Mouse (Mus musculus) embryo, embryonic 10 days (tissue): ENCODE data around the gene Grtp1.
A peak's percentile ranks its signal among the peaks of the same experiment; 100 is the strongest.

Experiments used
- DNase-seq: peaks from one replicate; pipeline ENCODE4 v3.0.0-alpha.2; 2015; ENCODE audit warnings: low spot score

The Grtp1 gene

DNA sequence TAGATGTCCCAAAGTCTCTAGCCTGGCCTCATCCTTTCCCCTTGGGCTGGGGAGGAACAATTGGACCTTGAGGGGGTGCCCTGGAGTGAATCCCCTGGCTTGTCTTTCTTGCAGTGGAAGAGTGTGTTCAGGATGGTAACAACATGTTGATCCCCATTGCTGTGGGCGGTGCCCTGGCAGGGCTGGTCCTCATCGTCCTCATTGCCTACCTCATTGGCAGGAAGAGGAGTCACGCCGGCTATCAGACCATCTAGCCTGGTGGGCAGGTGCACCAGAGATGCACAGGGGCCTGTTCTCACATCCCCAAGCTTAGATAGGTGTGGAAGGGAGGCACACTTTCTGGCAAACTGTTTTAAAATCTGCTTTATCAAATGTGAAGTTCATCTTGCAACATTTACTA lies 26.1 kb downstream of the Grtp1 start:
- no peak for DNase-seq

DNA sequence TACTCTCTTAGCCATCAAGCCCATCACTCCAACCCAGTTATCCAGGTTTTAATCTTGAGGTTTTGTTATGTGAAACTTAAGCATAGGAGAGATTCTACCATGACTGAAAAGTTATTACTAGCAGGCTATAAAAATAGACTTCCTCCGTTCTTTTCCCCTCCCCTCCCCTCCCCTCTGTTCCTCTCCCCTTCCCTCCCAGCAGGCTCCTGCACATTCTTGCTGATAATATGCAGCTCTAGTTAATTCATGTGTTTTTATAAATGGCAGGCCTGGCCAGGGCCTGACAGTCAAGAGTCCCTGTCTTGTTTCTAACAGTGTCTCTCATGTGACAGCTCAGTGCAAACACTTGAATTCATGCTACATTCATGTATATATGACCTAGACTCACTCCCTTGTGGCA lies 29.9 kb downstream of the Grtp1 start:
- DNase-seq: no peak

DNA sequence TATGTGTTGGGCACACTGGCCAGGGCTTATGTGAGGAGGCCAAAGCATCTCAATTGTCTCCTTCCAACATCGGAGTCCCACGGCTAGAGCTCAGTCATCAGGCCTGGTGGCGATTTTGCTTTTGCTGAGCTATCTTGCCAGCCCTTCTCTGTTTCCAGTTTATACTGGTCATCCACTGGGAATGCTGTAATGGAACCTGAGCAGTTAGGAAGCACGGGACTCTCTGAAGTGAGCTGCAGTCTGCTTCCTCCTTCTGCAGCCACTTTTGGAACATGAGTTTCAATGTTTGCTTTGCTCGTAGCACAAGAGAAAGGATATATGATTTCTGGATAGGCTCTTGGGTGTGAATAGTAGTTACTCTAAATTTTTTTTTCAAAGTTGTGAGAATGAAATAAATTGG lies 36.1 kb downstream of the Grtp1 start:
- DNase-seq: no peak

DNA sequence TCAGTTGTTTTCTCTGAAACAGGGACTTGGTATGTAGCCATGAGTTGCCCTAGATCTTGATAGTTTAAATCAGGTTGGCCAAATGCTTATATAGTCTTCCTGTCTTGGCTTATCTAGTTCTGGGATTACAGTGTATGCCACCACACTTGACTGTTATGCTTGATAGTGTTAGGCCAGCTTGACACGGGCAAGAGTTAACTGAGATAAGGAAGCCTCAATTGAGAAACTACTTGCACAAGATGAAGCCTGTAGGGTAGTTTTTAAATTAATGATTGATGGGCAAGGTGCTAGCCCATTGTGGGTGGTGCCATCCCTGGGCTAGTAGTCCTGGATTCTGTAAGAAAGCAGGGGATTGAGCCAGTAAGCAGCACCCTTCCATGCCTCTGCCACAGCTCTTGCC lies 36.9 kb downstream of the Grtp1 start:
- DNase-seq: no peak

DNA sequence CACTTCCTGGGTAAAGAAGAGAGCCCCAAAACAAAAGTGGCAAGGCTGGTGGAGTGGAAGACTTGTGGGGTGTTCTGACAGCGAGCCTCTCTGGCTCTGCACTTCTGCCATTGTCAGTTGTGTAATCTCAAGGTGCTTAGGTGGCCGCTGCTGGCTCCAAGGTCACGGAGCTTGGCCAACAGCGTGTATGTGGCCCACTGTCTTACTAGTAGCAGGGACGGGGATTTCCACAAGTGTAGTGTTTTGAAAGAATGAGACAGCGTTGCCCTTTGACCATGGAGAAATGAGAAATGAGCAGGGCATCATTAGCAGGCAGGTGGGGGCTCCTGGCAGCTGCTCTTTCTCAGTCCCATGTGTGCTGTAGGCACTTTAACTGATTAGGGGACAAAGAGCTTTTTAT lies 38.3 kb downstream of the Grtp1 start:
- no peak for DNase-seq

DNA sequence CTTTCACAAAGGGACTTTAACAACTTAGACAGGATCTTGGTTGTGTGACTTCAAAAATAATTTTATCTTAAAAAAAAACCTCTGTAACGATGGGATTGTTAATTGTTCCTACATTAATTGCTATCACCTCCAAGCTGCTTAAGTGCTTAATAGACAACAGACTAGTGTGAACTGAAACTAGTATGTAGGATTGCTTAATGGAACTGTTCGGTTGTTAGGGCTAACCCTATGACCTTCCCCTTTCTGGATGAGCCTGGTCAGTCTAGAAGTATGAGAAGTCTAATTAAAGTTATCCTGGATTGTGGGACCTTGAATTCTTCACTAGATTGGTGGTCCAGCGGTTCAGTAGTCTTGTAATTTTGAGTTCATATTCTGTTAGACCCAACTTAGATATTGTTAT lies 39.7 kb downstream of the Grtp1 start:
- no peak for DNase-seq

DNA sequence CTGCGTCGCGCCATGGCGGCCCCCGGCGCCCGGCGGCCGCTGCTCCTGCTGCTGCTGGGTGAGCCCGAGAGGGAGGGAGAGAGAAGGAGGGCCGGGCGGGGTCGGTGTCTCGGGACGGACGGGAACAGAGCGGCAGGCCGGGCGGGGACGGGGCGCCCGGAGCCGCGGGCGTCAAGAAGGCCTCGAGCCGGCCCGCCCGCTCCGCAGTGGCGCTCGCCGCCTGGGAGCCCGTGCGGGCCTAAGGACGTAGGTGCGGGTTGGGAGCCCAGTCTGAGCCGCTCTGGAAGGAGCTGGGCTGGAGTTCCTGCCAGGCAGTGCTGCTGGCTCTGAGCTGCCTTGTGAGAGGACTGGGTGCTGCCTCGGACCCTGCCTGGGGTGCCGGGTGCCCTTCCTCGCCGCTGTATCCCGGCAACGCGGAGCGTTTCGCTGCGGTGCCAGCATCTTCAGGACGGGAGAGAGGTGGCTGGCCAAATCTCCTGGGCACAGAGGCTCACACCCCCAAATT lies 41.0 kb downstream of the Grtp1 start:
- DNase-seq: no peak

DNA sequence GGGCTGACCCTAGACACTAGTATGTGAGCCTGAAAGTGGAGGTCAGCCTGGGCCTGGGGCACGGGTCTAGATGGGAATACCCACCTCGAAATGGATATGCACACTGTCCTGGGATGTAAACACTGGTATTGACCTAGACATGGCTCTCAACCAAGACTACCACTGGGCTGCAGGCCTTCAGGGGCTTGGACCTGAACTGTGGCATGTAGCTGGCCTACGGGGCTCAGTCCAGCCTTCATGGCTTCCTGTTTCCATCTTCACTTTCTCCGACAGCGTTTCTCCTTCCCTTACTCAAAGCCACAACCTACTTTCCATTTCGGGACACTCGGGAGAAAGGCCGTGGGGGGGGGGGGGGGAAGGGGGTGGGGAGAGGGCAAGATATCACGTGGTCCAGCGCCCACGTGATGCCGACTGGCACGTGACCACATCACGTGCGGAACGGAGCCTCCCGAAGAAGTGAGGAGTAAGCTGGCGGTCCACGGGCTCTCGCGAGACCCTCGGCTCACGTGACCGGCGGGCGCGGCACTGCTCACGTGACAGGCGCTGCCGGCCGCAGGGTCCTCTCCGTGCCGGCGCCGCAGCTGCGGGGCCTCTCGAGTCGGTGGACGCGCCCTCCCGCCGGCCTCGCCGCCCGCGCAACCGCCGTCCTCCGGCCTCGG lies 41.6 kb downstream of the Grtp1 start, which contains the start of gene Lamp1:
Gene Lamp1, plus strand, starts transcription at position 444 of the 659 bp plus-strand sequence.
- peak; percentile 100 for DNase-seq

DNA sequence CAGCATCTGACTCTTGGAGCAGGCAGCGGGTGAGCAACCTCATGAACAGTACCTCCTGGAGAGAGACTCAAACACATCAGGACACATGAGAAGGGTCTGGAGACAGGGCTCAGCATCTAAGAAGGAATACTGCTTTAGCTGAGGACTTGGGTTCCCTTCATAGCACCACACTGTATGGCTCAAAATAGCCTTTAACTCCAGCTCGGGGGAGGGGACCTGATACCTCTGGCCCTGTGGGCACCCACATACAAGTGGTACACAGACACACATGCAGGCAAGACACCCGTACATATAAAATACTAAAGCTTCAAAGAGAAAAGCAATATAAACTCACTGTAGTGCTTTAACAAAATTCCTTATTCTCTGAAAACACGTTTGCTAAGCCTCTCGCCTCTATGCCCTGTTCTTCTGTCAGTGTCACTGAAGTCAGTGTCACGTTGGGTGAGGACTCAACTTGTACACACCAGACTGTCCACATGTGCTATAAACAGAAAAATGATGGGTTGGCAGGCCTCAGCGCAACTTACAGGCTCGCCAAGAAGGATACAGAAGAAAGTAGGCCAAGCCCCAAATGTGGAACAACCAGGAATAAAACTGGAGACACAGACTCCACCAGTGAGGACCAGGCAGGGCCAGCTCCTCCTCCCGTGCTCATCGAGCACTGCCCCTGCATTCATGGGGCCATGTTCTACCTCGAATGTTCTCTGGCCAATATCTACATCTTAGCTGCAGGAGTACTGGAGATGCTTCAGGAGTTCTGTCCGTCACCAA lies 43.9 kb downstream of the Grtp1 start:
- DNase-seq: no peak

DNA sequence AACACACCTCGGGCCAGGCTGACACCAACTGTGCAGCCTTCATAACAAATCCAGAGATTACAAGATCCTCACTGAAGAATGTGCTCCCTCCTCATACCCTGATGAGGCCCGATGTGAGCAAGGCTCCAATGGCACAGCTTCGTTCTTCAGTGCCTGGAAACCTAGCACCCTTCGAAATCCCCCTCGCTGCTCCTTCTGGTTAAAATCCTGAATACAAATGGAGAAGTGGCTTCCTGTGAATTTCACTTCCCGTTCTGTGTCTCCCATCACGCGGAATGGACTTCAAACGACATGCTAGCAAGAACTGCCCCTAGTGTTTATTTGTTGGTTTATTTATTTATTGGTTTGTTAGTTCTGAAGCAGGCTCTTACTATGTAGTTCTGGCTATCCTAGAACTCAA lies 45.1 kb downstream of the Grtp1 start:
- no peak for DNase-seq

DNA sequence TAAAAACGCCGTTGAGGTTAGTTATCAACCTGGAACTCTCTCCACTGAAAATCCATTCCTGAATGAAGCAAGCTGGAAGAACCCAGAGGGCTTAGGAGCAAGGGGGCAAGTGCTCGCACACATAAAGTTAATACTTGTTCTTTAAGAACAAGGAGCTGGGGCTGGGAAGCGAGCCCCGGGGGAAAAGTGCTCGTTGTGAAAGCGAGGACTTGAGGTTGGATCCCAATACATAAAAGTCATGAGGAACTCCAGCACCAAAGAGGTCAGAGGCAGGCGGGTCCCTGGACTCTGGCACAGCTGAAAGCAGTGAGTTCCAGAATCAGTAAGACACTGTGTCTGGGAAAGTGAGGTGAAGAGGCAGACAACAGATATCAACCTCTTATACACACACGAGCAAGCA lies 46.3 kb downstream of the Grtp1 start:
- no peak for DNase-seq

DNA sequence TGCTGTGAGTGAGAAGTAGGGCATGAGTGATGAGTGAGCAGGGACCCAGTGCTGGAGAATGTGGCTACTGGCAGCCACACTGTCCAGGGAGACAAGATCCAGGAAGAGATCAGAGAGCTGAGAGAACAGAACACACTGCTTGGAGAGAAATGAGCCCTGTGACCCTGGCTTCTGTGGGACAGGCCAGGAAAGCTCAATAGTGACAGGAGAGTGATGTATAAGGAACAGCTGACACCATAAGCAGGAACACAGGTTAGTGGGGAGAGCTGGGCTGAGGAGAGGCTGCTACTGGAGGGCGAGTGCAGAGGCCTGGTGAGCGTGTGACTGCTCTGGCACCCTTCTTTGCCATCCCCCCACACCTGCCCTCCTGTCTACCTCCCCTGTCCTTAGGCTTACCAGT lies 49.5 kb downstream of the Grtp1 start:
- no peak for DNase-seq

DNA sequence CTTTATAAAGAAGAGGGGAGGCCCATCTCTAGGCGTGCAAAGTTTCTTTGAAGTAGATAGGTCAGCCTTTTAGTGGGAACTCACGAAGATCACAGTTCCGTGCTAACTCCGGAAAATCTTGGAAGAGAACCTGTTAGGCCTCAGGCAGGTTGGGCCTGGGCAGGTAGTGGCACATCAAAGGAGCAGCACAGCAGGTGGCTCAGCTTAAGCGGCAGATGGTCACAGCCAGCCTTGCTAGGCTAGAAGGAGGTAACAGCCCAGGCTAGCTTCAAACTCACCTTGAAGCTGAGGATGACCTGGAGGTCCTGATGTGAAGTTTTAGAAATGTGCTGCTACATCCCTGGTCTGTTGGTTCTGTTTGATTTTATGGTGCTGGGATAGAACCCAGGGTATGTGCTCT lies 50.6 kb downstream of the Grtp1 start:
- DNase-seq: no peak

DNA sequence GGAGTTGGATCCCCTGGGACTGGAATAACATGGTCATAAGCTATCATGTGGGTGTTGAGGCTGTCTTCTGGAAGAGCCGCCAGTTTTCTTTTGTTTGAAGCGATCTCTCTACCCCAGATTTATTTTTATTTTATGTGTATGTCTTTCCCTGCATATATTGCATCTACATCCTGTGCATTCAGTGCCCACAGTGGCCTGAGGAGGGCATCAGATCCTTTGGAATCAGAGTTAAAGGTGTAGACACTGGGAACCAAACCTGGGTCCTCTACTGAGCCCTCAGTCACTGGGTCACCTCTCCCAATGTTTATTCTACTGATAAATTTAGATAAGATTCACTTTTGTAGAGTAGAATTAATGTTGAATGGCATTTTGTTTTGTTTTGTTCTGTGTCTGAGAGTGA lies 51.1 kb downstream of the Grtp1 start:
- DNase-seq: no peak

DNA sequence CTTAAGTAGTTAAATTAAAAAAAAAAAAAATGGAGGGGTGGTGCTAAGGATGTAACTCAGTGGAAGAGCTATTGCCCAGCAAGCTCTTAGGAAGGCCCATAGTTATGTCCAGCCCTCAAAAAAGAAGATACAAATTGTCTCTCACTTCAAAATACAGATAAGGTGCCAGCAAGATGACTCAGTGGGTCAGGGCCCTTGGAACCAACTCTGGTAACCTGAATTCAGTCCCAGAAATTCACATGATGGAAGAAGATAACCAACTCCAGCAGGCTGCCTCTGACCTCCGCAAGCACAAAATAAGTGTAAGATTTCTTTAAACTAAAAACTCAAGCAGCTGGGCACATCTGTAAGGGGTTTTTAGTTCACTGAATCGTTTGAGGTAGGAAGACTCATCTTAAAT lies 51.9 kb downstream of the Grtp1 start:
- DNase-seq: no peak

DNA sequence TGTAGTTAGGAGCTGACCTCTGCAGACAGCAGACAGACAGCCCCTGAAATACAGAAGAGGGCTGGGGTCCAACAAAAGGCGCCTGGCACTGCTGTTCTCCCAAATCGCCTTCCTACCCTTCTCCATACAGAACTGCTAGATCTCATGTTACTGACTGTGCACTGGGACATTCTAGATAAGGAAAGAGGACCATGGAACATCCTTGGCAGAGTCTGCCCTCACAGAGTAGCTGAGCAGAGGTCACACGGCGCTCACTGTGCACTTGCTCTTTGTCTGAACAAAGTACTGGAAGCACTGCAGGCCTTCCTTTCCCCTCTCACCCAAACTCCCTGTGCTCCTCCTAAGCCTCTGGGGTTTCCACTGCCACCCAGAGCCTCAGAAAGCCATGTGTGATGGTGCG lies 58.7 kb downstream of the Grtp1 start:
- no peak for DNase-seq

DNA sequence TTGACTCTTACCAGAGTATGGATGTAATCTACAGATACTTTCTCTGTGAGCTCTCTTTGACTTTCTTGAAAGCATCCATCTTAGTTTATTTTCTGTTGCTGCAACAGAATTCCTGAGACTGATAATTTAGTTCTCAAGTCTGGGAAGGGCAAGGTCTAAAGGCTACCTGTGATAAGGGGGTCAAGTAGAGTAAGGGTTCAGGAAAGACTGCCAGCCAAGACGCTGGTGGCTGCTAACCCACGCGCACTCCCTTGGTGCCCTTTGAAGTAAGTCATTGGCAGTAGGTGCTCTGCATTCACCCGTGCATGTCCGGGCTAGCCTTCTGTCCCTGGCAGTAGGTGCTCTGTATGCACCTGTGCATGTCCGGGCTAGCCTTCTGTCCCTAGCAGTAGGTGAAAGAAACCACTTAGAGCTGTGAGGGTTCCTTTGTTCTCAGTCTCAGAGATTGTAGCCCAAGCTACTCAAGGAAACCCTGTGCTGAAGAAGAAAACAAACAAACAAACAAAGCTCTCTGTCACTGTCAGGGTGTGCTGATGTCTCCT lies 60.7 kb downstream of the Grtp1 start:
- no peak for DNase-seq

DNA sequence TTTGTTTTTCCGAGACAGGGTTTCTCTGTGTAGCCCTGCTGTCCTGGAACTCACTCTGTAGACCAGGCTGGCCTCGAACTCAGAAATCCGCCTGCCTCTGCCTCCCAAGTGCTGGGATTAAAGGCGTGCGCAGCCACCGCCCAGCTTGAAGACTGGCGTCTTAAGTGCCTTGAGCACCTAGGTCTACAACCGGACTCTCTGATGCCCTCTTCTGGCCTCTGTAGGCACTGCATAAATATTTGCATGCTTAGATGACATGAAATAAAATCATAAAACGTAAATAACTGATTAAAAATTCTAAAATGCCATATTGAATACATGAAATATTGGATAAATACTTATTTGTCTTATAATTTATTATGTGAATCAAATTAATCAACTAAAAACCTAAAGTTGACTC lies 68.2 kb downstream of the Grtp1 start:
- DNase-seq: peak; percentile 48

DNA sequence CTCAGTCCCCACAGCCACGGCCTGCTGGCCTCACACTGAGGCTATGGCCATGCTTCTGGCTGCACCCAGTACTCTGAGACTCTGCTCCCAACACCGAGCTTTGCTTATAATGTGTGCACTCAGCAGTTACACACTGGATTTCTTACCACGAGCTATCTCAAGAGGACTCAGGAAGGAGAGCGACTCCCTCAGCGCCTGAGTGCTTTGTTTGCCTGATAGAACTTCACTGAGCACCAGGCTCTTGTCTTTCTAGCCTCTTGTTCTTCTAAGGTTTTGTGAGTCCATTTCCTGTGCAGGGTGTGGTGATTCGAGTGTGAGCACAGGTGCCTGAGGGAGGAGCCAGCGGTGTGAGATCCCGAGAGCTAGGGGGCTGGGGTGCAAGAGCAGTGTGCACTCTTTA lies 75.5 kb downstream of the Grtp1 start:
- no peak for DNase-seq

DNA sequence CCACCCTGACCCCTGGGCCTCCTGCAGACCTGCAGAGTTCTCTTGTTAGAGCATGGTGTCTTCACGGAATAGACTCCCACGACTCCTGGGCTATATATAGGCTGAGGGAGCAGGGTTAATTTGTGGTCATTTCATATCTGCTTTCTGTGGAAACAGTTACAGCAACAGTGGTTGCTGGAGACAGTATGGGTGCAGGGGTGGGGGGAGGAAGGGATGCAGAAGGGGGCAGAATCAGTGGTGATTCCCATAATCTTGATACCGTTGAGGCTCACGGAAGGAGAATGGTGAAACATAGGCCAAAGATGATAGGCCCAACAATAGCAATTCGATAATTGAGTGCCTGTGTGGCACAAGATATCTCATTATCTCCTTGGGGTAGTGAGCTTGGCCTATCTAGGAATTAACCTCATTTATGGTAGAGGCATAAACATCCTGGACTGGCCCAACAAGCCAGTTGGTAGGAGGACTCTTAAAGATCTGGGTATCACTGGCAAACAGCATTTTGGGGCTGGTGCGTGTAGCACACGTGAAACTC lies 77.5 kb downstream of the Grtp1 start:
- no peak for DNase-seq
